Mouse (Mus musculus) testis, adult 2 months (tissue): Measurements from ENCODE around the gene Vangl1. TPM values are rescaled to one million over a fixed set of nuclear protein-coding genes. Genes with fewer than 3 reads are reported as not detected.

ENCODE experiments used
- H3K27ac ChIP-seq: fragments of 200-500 bp; 2 replicates; pipeline ENCODE4 v1.5.1; 2012; ENCODE audit warnings: low read depth, low read length; ENCODE audit not compliant: control insufficient read depth, insufficient read depth
- H3K27me3 ChIP-seq: fragments of 200-500 bp; 2 replicates; pipeline ENCODE4 v1.6.1; 2012; ENCODE audit warnings: mild to moderate bottlenecking, low read length, moderate library complexity; ENCODE audit not compliant: control insufficient read depth, insufficient read depth
- H3K36me3 ChIP-seq: fragments of 200-500 bp; 2 replicates; pipeline ENCODE4 v1.6.1; 2012; ENCODE audit warnings: mild to moderate bottlenecking, low read length; ENCODE audit not compliant: control insufficient read depth, insufficient read depth
- H3K4me1 ChIP-seq: fragments of 200-500 bp; 2 replicates; pipeline ENCODE4 v1.6.1; 2012; ENCODE audit warnings: low read length; ENCODE audit not compliant: control insufficient read depth, insufficient read depth
- H3K4me3 ChIP-seq: fragments of 200-500 bp; 2 replicates; pipeline ENCODE4 v1.5.1; 2012; ENCODE audit warnings: low read depth, mild to moderate bottlenecking, low read length, moderate library complexity, mixed read lengths; ENCODE audit not compliant: control insufficient read depth
- CTCF ChIP-seq: fragments of 200-500 bp; IDR thresholded peaks from 2 replicates; pipeline ENCODE4 v1.5.1; 2012; ENCODE audit warnings: low read depth, mild to moderate bottlenecking, inconsistent platforms, low read length, moderate library complexity; ENCODE audit not compliant: control insufficient read depth, insufficient read depth, insufficient replicate concordance
- POLR2A ChIP-seq: fragments of 200-500 bp; IDR thresholded peaks from 2 replicates; pipeline ENCODE4 v1.6.1; 2012; ENCODE audit warnings: low read depth, mild to moderate bottlenecking, inconsistent platforms, low read length, moderate library complexity; ENCODE audit not compliant: control insufficient read depth
- polyA plus RNA-seq: library from polyadenylated mRNA; depleted of rRNA; stranded (reverse); fragments of >200 nt; gene quantifications from 2 replicates; pipeline ENCODE4 v1.2.3, GENCODE M21; 2012

Gene Vangl1
- polyA plus RNA-seq, 1 experiment = 1.3 TPM

DNA sequence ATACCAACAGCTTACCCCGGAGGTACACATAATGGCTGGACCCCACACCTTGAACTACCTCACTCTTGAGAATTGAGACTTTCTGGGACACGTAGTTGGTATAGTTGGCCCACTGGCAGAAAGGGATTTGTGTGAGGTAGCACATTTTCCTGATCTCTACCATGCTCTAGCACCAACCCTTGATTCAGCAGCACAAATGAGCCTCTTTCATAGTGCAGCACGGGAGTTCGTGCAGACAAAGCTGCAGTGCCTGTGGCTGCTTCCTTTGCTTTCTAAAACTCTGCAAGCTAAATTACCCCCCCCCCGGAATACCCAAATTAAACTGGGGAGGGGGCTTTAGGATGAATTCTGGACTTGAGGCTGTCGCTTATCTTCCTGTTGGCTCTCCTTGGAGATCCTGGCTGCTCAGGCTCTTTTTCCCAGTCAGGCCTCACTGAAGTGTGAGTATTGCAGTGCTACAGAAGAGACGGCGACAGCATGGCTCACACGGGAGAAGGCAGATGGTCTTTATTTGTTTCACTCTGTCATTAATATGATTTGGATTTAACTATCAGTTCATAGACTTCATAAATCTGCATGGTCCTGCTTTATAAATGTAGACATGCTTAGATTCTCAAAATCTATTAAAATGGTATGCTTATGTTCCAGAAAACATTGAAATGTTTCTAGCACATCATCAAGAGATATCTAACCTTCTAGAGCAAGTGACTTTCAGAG is 27.1 kb upstream of the Vangl1 start:
- no peaks in the 10 kb centered on the region for H3K4me1 ChIP-seq
- H3K36me3 ChIP-seq = no peaks in the 10 kb centered on the region
- no peak overlapping the region for H3K27ac ChIP-seq
- TF ChIP-seq CTCF (no peak), POLR2A (no peak)
- no peaks in the 10 kb centered on the region for H3K27me3 ChIP-seq
- no peak overlapping the region for H3K4me3 ChIP-seq

- H3K4me3 ChIP-seq = no peak overlapping the region
- no peaks in the 10 kb centered on the region for H3K27me3 ChIP-seq
- peaks cover 4% of the 10 kb centered on the region for H3K4me1 ChIP-seq
- no peak for TF ChIP-seq POLR2A
- no peak for TF ChIP-seq CTCF
- H3K36me3 ChIP-seq = no peaks in the 10 kb centered on the region
- H3K27ac ChIP-seq = no peak overlapping the region
Measured at GRCm38 (mm10) chr3:102222756-102223155, 18.3 kb upstream of the Vangl1 start.

DNA sequence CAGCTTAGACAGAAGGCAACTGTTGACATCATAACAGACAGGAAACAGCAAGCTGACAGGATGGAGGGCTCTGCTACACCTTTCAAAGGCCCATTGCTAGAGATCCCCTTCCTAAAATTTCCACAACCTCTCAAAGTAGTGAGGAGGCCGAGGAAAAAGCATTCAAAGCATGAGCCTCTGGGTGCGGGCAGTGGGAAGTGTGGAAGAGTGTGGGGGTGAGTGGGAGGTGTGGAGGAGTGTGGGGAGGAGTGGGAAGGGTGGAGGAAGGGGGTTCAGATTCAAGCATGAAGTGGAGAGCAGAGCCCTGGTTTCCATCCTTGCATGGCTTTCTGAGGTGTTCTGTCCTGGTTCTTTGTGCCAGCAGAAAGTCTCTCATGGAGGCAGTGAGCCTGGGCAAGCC is 13.8 kb upstream of the Vangl1 start:
- no peak for TF ChIP-seq CTCF
- no peak for TF ChIP-seq POLR2A
- H3K27me3 ChIP-seq = no peaks in the 10 kb centered on the region
- no peaks in the 10 kb centered on the region for H3K4me1 ChIP-seq
- no peaks in the 10 kb centered on the region for H3K36me3 ChIP-seq
- no peak overlapping the region for H3K27ac ChIP-seq
- H3K4me3 ChIP-seq = no peak overlapping the region

GRCm38 (mm10) chr3:102214736-102215135 is 10.2 kb upstream of the Vangl1 start:
- Histone ChIP-seq H3K36me3 (no peaks in the 10 kb centered on the region), H3K27ac (no peak overlapping the region), H3K4me3 (no peak overlapping the region), H3K4me1 (peaks cover 6% of the 10 kb centered on the region), H3K27me3 (no peaks in the 10 kb centered on the region)
- TF ChIP-seq CTCF (no peak), POLR2A (no peak)

GRCm38 (mm10) chr3:102214299-102214698 is 9.8 kb upstream of the Vangl1 start:
- Histone ChIP-seq H3K27me3 (no peaks in the 10 kb centered on the region), H3K4me1 (peaks cover 6% of the 10 kb centered on the region), H3K4me3 (no peak overlapping the region), H3K27ac (no peak overlapping the region), H3K36me3 (no peaks in the 10 kb centered on the region)
- TF ChIP-seq CTCF (no peak), POLR2A (no peak)

DNA sequence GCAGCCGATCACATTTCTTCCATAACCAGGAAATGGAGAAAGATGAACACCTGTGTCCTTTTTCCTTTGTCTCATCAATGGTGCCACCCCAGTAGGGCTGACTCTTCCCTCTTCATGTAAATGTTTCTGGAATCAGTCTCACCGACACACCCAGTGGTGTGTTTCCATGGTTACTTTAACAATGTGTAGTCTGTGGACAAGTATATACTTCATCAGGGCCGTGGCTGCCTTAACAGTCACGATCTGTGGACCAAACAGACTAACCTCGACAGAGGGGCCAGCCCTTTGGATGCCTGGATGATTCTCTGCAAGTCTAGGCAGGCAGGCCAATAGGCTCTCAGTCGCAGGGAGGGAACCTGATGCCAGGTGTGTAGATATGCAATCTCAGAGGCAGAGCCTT is 8.4 kb upstream of the Vangl1 start:
- no peak overlapping the region for H3K4me3 ChIP-seq
- no peak overlapping the region for H3K27ac ChIP-seq
- peaks cover 6% of the 10 kb centered on the region for H3K4me1 ChIP-seq
- no peaks in the 10 kb centered on the region for H3K36me3 ChIP-seq
- TF ChIP-seq CTCF = no peak
- TF ChIP-seq POLR2A = no peak
- H3K27me3 ChIP-seq = no peaks in the 10 kb centered on the region

DNA sequence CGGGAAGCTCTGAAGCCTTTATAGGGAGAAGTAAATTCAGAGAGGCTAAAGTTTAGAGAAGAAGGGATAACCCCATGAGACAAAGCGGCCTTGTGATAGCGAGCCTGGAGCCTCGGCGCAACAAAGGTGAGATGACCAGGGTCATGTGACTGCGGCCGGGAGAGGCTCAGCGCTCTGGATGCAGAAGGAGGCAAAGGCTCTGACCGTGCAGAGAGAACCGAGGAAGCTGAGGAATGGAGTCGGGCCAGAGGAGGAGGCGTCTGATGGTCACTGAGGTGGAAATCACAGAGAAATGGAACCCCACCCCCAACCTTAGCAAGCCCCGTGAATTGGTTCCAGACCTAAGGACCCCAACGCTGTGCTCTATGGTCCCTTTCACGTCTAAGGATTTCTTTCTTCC is 7.8 kb upstream of the Vangl1 start:
- Histone ChIP-seq H3K27me3 (no peaks in the 10 kb centered on the region), H3K4me1 (peaks cover 6% of the 10 kb centered on the region), H3K27ac (no peak overlapping the region), H3K36me3 (no peaks in the 10 kb centered on the region), H3K4me3 (no peak overlapping the region)
- no peak for TF ChIP-seq POLR2A
- no peak for TF ChIP-seq CTCF

GRCm38 (mm10) chr3:102211340-102211739 is 6.8 kb upstream of the Vangl1 start:
- TF ChIP-seq CTCF = no peak
- TF ChIP-seq POLR2A = no peak
- H3K4me3 ChIP-seq = no peak overlapping the region
- H3K36me3 ChIP-seq = no peaks in the 10 kb centered on the region
- peaks cover 6% of the 10 kb centered on the region for H3K4me1 ChIP-seq
- H3K27me3 ChIP-seq = no peaks in the 10 kb centered on the region
- no peak overlapping the region for H3K27ac ChIP-seq
